Mouse (Mus musculus) ES-Bruce4 (cell line): ENCODE measurements around the gene Adgrl1.

Source experiments
- CTCF ChIP-seq: IDR thresholded peaks from one replicate; pipeline ENCODE4 v1.8.1; 2011; ENCODE audit warnings: low read depth, low read length
- EP300 ChIP-seq: IDR thresholded peaks from 2 replicates; pipeline ENCODE4 v1.6.1; 2011; ENCODE audit warnings: low read depth, low read length; ENCODE audit not compliant: insufficient read depth
- POLR2A ChIP-seq: IDR thresholded peaks from one replicate; pipeline ENCODE4 v1.8.1; 2011; ENCODE audit warnings: low read length; ENCODE audit not compliant: insufficient read depth

GRCm38 (mm10) chr8:83935435-83935834, 35.5 kb downstream of the Adgrl1 start:
- TF ChIP-seq CTCF = no peak
- TF ChIP-seq EP300 = no peak
- TF ChIP-seq POLR2A = no peak
